Mouse (Mus musculus): ENCODE results near the gene Zfp524. TPM values are rescaled to one million over a fixed set of nuclear protein-coding genes. Genes with fewer than 3 reads are reported as not detected.

The Zfp524 gene
- polyA plus RNA-seq (2014; fragmentation: Illumina TruSeq; extraction: RNeasy Lipid Tissue Mini Kit (QIAGEN cat#74804); ENCODE audit: low read depth, low replicate concordance): not detected

DNA sequence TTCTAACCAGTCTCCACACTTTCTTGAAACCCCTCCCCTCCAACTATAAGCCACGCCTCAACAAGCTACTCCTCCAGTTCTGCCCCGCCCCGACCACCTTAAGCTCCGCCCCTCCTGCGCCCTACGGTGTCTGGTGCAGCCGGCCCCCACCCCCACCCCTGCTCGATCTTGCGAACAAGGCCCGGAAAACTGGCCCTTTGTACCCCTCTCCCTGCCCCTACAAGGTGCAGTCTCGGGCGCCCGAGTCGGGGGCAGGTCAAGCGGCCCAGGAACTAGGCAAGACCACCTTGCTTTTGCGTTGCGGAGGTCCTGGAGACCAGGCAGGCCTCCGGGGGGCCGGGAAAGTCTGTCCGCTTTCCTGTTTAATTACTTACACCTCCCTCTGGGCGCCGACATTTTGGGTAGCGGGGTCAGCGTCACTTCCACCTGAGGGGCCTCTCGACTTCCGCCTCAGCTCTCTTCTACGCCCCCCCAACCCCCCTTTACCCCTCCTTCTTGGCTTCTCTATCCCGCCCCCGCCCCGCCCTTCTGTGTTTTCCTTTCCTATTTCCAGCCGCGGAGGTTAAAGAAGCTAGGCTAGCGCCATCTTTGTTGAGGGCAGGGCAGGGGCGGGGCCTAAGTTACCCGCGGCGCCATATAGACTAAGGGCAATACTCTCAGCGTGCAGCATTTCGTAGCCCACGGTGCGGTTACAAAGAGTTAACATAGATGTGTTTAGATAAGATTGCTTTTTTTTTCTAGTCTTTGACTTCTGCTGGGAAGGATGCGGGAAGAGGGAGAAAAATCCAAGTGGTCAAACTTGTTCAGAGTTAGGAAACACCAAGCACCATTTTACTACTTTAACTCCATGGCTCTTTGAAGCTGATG lies at the start of gene Zfp524, which contains the start of gene Fiz1:
Gene Zfp524, plus strand, starts transcription at position 165 of the 867 bp plus-strand sequence.
Gene Fiz1, minus strand, starts transcription at position 447 of the 867 bp plus-strand sequence.

GRCm38 (mm10) chr7:4971068-4971467 lies 43.1 kb upstream of the Zfp524 start, which contains the start of gene Sbk3:
Gene Sbk3, minus strand, starts transcription at chr7:4971168.

GRCm38 (mm10) chr7:4996003-4996895 lies 18.0 kb upstream of the Zfp524 start, which contains the start of gene Zfp579:
Gene Zfp579, minus strand, starts transcription at chr7:4996158.

DNA sequence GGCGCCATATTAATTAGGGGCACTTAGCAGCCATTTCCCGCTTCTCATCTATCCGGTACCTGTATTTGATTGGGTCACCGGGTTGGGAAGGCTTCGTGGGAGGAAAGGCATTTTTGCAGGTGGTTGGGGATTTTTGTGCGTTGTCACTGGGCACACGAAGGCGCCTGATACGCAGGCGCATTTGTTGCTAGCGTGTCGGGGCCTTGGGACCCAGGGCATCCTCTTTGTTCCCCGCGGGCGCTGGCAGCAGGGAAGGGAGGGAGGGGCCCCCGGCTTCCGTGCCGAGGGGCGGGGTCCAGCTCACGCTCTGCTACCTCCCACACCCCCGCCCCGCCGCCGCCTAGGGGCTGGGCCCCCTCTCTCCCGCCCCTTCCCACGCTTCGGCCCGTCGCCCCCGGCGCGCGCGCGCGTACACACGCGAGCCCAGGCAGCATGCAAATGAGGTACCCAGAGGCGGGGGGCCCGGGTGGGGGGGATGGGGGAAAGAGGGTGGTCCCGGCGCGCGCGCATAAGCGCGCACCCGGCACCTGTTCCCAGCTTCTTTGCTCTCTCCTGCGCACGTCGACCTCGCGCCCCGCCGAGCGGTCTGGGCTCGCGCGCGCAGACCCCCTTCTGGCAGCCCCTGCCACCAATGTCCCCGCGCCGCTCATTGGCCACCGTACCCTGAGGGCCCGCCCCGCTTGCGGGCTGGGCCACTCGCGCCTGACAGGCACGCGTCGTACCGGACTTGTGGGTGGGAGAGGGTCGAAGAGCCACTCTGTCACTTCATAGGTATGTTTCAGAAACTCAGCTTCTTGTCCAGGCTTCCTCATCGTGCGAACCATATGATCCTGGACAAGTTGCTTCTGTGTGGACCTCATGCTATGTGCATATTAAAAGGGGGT lies 1.1 kb downstream of the Zfp524 start, which contains the start of gene Gm44973:
Gene Gm44973, plus strand, starts transcription at position 379 of the 884 bp plus-strand sequence.

DNA sequence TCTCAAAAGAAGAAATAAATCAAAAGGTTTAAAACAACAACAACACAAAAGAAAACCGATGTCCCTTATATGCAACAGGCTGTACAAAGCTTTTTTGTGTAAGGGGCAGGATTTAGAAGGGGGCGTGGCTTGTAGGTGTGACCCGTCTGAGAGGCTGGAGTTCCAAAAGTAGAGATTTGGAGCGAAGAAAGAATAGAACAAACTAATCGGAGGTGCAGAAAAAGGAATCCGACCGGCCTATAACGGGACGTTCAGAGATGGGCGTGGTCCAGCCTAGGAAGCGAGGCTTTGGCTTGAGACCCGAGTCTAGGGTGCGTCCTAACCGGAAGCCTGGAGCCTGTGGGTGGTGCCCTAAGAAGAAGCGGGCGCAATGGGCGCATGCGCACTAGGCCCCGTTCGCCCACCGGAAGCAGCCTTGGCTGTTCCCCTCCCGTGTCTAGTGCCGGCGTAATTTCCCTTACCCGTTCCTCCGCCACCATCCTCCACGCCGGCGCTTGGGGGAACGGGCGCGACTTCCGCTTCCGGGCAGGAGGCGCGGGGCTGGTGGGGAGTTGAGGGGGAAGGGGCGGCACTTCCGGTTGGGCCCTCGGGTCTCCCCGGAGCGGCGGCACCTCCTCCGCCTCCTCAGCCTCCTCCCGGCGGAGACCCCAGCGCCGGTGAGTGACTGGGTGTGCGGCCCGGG lies 5.9 kb downstream of the Zfp524 start, which contains the start of the genes Zfp865 and Ccdc106:
Gene Zfp865, plus strand, starts transcription at position 377 of the 682 bp plus-strand sequence.
Gene Ccdc106, plus strand, starts transcription at position 554 of the 682 bp plus-strand sequence.

GRCm38 (mm10) chr7:5033818-5034217 lies 19.6 kb downstream of the Zfp524 start, which contains the start of gene 4632433K11Rik:
Gene 4632433K11Rik, plus strand, starts transcription at chr7:5034118.

GRCm38 (mm10) chr7:5038109-5038732 lies 24.0 kb downstream of the Zfp524 start, which contains the start of gene Zfp784:
Gene Zfp784, minus strand, starts transcription at chr7:5038446.

DNA sequence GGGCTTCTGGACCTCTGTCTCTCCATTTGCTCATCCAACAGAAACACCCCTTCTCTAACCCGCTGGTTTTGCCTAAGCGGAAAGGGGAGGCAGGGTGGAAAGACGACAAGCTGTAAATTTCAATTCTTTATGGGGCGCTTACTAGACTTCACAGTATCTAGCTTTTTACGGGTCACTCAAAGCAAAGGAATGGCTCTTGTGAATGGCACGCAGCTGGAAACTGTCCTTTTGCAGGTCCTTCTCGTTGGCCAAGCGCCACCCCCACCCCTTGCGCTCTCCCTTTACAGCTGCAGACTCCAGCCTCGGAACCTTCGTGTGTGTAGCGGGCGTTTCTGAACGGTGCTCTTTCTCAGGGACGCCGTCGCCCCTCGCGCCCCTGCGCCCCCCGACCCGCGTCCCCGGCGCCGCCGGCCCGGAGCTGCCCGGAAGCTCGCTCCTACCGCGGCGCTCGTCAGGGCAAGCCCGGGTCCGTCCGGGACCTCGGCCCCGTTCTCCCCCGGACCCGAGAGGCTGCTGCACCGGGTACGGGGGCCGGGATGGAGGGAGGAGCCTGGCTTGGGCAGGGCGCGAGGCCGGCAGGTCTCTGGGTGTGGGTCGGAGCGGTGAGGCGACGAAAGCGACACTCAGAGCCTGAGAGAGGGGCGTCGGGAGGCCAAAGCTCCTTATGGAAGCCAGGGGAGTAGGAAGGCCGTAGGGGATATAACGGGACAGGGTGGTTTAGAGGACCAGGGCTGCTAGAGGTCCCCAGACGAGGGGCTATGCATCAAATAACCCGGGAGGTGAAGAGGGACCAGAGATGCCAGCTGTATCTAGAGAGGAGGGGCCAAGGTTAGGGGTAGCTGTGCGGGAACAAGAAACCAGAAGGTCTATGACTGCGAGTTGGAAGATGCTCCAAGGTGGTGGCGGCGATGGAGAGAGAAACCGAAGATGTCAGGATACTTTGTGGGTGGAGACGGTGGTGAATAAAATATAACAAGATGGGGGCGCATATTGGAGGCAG lies 37.3 kb downstream of the Zfp524 start, which contains the start of gene Zfp580:
Gene Zfp580, plus strand, starts transcription at position 346 of the 1,000 bp plus-strand sequence.

GRCm38 (mm10) chr7:5061774-5062359 lies 47.7 kb downstream of the Zfp524 start, which contains the start of gene U2af2:
Gene U2af2, plus strand, starts transcription at chr7:5062143.

Other genes with a start within 250 kb of the Zfp524 start
- not detected for gene Fam71e2, start 243.1 kb upstream of the Zfp524 start, polyA plus RNA-seq (2014; fragmentation: Illumina TruSeq; extraction: RNeasy Lipid Tissue Mini Kit (QIAGEN cat#74804); ENCODE audit: low read depth, low replicate concordance)
- 0.38 TPM for gene Il11, start 231.6 kb upstream of the Zfp524 start, polyA plus RNA-seq (2014; fragmentation: Illumina TruSeq; extraction: RNeasy Lipid Tissue Mini Kit (QIAGEN cat#74804); ENCODE audit: low read depth, low replicate concordance)
- gene Tmem190, start 231.5 kb upstream of the Zfp524 start, polyA plus RNA-seq (2014; fragmentation: Illumina TruSeq; extraction: RNeasy Lipid Tissue Mini Kit (QIAGEN cat#74804); ENCODE audit: low read depth, low replicate concordance): not detected
- 1.2 TPM for gene Tmem238, start 224.8 kb upstream of the Zfp524 start, polyA plus RNA-seq (2014; fragmentation: Illumina TruSeq; extraction: RNeasy Lipid Tissue Mini Kit (QIAGEN cat#74804); ENCODE audit: low read depth, low replicate concordance)
- 18.9 TPM for gene Rpl28, start 221.5 kb upstream of the Zfp524 start, polyA plus RNA-seq (2014; fragmentation: Illumina TruSeq; extraction: RNeasy Lipid Tissue Mini Kit (QIAGEN cat#74804); ENCODE audit: low read depth, low replicate concordance)
- gene Ube2s, start 201.8 kb upstream of the Zfp524 start, polyA plus RNA-seq (2014; fragmentation: Illumina TruSeq; extraction: RNeasy Lipid Tissue Mini Kit (QIAGEN cat#74804); ENCODE audit: low read depth, low replicate concordance): 2.9 TPM
- 0.66 TPM for gene Shisa7, start 169.7 kb upstream of the Zfp524 start, polyA plus RNA-seq (2014; fragmentation: Illumina TruSeq; extraction: RNeasy Lipid Tissue Mini Kit (QIAGEN cat#74804); ENCODE audit: low read depth, low replicate concordance)
- 1.4 TPM for gene Isoc2b, start 144.2 kb upstream of the Zfp524 start, polyA plus RNA-seq (2014; fragmentation: Illumina TruSeq; extraction: RNeasy Lipid Tissue Mini Kit (QIAGEN cat#74804); ENCODE audit: low read depth, low replicate concordance)
- 0.44 TPM for gene Isoc2a, start 137.3 kb upstream of the Zfp524 start, polyA plus RNA-seq (2014; fragmentation: Illumina TruSeq; extraction: RNeasy Lipid Tissue Mini Kit (QIAGEN cat#74804); ENCODE audit: low read depth, low replicate concordance)
- gene Gm36210, start 107.9 kb upstream of the Zfp524 start, polyA plus RNA-seq (2014; fragmentation: Illumina TruSeq; extraction: RNeasy Lipid Tissue Mini Kit (QIAGEN cat#74804); ENCODE audit: low read depth, low replicate concordance): not detected
- not detected for gene Zfp628, start 99.2 kb upstream of the Zfp524 start, polyA plus RNA-seq (2014; fragmentation: Illumina TruSeq; extraction: RNeasy Lipid Tissue Mini Kit (QIAGEN cat#74804); ENCODE audit: low read depth, low replicate concordance)
- 1.5 TPM for gene Nat14, start 92.4 kb upstream of the Zfp524 start, polyA plus RNA-seq (2014; fragmentation: Illumina TruSeq; extraction: RNeasy Lipid Tissue Mini Kit (QIAGEN cat#74804); ENCODE audit: low read depth, low replicate concordance)
- 0.38 TPM for gene Ssc5d, start 88.6 kb upstream of the Zfp524 start, polyA plus RNA-seq (2014; fragmentation: Illumina TruSeq; extraction: RNeasy Lipid Tissue Mini Kit (QIAGEN cat#74804); ENCODE audit: low read depth, low replicate concordance)
- gene Sbk2, start 50.0 kb upstream of the Zfp524 start, polyA plus RNA-seq (2014; fragmentation: Illumina TruSeq; extraction: RNeasy Lipid Tissue Mini Kit (QIAGEN cat#74804); ENCODE audit: low read depth, low replicate concordance): not detected
- gene Sbk3, start 43.2 kb upstream of the Zfp524 start, polyA plus RNA-seq (2014; fragmentation: Illumina TruSeq; extraction: RNeasy Lipid Tissue Mini Kit (QIAGEN cat#74804); ENCODE audit: low read depth, low replicate concordance): not detected
- gene Zfp579, start 18.3 kb upstream of the Zfp524 start, polyA plus RNA-seq (2014; fragmentation: Illumina TruSeq; extraction: RNeasy Lipid Tissue Mini Kit (QIAGEN cat#74804); ENCODE audit: low read depth, low replicate concordance): 36.0 TPM
- gene Fiz1, start 282 bp downstream of the Zfp524 start, polyA plus RNA-seq (2014; fragmentation: Illumina TruSeq; extraction: RNeasy Lipid Tissue Mini Kit (QIAGEN cat#74804); ENCODE audit: low read depth, low replicate concordance): 12.5 TPM
- gene Gm44973, start 1.1 kb downstream of the Zfp524 start, polyA plus RNA-seq (2014; fragmentation: Illumina TruSeq; extraction: RNeasy Lipid Tissue Mini Kit (QIAGEN cat#74804); ENCODE audit: low read depth, low replicate concordance): not detected
- gene Zfp865, start 6.0 kb downstream of the Zfp524 start, polyA plus RNA-seq (2014; fragmentation: Illumina TruSeq; extraction: RNeasy Lipid Tissue Mini Kit (QIAGEN cat#74804); ENCODE audit: low read depth, low replicate concordance): 9.8 TPM
- not detected for gene Ccdc106, start 6.1 kb downstream of the Zfp524 start, polyA plus RNA-seq (2014; fragmentation: Illumina TruSeq; extraction: RNeasy Lipid Tissue Mini Kit (QIAGEN cat#74804); ENCODE audit: low read depth, low replicate concordance)
- 2.8 TPM for gene 4632433K11Rik, start 19.7 kb downstream of the Zfp524 start, polyA plus RNA-seq (2014; fragmentation: Illumina TruSeq; extraction: RNeasy Lipid Tissue Mini Kit (QIAGEN cat#74804); ENCODE audit: low read depth, low replicate concordance)
- 7.6 TPM for gene Zfp784, start 24.0 kb downstream of the Zfp524 start, polyA plus RNA-seq (2014; fragmentation: Illumina TruSeq; extraction: RNeasy Lipid Tissue Mini Kit (QIAGEN cat#74804); ENCODE audit: low read depth, low replicate concordance)
- gene Zfp580, start 37.1 kb downstream of the Zfp524 start, polyA plus RNA-seq (2014; fragmentation: Illumina TruSeq; extraction: RNeasy Lipid Tissue Mini Kit (QIAGEN cat#74804); ENCODE audit: low read depth, low replicate concordance): 0.41 TPM
- gene U2af2, start 47.7 kb downstream of the Zfp524 start, polyA plus RNA-seq (2014; fragmentation: Illumina TruSeq; extraction: RNeasy Lipid Tissue Mini Kit (QIAGEN cat#74804); ENCODE audit: low read depth, low replicate concordance): 19.6 TPM
- 3.2 TPM for gene Epn1, start 65.8 kb downstream of the Zfp524 start, polyA plus RNA-seq (2014; fragmentation: Illumina TruSeq; extraction: RNeasy Lipid Tissue Mini Kit (QIAGEN cat#74804); ENCODE audit: low read depth, low replicate concordance)
- not detected for gene Rfpl4, start 102.5 kb downstream of the Zfp524 start, polyA plus RNA-seq (2014; fragmentation: Illumina TruSeq; extraction: RNeasy Lipid Tissue Mini Kit (QIAGEN cat#74804); ENCODE audit: low read depth, low replicate concordance)
- gene Rasl2-9, start 111.5 kb downstream of the Zfp524 start, polyA plus RNA-seq (2014; fragmentation: Illumina TruSeq; extraction: RNeasy Lipid Tissue Mini Kit (QIAGEN cat#74804); ENCODE audit: low read depth, low replicate concordance): 1.2 TPM
- not detected for gene Vmn1r55, start 135.3 kb downstream of the Zfp524 start, polyA plus RNA-seq (2014; fragmentation: Illumina TruSeq; extraction: RNeasy Lipid Tissue Mini Kit (QIAGEN cat#74804); ENCODE audit: low read depth, low replicate concordance)
- not detected for gene Vmn1r56, start 182.3 kb downstream of the Zfp524 start, polyA plus RNA-seq (2014; fragmentation: Illumina TruSeq; extraction: RNeasy Lipid Tissue Mini Kit (QIAGEN cat#74804); ENCODE audit: low read depth, low replicate concordance)
- not detected for gene Vmn1r57, start 204.1 kb downstream of the Zfp524 start, polyA plus RNA-seq (2014; fragmentation: Illumina TruSeq; extraction: RNeasy Lipid Tissue Mini Kit (QIAGEN cat#74804); ENCODE audit: low read depth, low replicate concordance)